Mouse (Mus musculus): Measurements from ENCODE around the gene Rhof.
A peak's percentile ranks its signal among the peaks of the same experiment; 100 is the strongest.

Rhof gene

GRCm38 (mm10) chr5:123110296-123110721, 22.2 kb downstream of the Rhof start:
- no peak for DNase-seq (ENCODE audit: low read depth)

- no peak for DNase-seq (ENCODE audit: low read depth)
These were observed 22.9 kb downstream of the Rhof start for GRCm38 (mm10) chr5:123109452-123110203.

DNA sequence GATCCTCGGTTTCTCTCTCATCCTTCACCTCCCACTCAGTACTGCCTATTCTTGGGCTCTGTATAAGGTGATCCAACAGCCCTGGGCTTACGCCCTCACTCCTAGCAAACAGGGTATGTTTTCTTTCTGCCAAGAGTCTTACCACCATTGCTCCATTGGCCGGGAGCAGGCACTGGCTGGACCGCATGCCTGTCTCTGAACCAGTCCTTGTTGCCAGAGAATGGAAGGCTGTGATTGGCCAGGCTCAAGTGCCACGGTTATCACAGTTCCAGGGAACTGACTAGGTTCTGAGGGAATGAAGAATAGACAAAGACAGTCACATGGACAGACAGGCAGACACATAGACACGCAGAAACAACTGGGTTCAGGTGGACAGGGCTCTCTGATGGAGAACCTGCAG, 27.7 kb downstream of the Rhof start:
- DNase-seq (ENCODE audit: low read depth) = no peak

DNA sequence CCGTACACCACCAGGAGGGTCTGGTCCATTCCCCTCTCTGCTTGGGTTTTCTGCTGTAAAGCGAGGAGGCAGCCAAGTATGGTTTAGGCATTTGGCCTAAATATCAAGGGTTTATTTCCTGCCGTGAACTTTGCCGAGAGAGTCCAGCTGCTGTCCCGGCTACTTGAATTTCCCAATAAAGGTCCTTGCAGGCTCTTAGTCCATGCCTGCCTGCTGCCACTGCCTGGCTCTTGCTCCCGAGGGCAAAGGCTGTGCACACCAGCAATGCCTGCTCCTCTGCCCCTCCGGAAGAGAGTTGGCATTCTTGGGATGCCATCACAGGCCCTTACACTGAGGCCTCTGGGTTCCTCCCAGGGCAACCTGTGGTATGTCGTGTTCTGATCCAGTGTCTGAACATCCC, 28.9 kb downstream of the Rhof start:
- DNase-seq (ENCODE audit: low read depth) = no peak

DNA sequence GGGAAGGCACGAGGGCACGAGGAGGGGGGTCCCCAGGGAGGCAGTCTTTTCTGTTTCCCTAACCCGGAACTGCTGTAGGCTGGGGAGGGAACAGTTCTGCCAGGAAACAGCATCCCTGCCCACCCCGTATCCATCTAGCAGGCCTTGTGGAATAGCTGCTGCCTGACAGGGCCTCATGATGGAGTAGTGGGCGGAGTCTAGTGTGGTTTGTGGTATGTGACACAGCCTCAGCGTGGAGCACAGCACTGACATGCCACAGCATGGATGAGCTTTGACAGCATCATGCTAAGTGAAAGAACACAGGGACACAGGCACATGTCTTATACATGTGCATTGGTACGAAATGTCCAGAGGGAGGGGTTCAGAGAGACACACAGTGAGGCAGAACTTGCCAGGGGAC, 30.1 kb downstream of the Rhof start:
- no peak for DNase-seq (ENCODE audit: low read depth)

GRCm38 (mm10) chr5:123098487-123098886, 34.0 kb downstream of the Rhof start:
- DNase-seq (ENCODE audit: low read depth) = no peak

DNA sequence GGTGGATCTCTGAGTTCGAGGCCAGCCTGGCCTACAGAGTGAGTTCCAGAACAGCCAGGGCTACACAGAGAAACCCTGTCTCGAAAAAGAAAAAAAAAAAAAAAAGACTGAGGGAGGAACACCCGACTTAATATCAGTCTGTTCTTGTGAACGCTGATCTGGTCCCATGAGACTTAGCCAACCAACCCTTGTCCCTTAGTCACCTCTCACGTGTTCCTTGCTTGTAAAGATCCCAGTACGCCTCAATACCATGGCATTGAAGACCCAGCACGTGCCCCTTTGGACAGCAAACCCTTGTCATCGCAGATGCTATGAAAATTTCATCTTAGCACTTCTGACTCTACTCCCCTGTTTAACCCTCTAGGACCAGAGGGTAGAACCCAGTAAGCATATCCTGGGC, 36.2 kb downstream of the Rhof start:
- no peak for DNase-seq (ENCODE audit: low read depth)

DNA sequence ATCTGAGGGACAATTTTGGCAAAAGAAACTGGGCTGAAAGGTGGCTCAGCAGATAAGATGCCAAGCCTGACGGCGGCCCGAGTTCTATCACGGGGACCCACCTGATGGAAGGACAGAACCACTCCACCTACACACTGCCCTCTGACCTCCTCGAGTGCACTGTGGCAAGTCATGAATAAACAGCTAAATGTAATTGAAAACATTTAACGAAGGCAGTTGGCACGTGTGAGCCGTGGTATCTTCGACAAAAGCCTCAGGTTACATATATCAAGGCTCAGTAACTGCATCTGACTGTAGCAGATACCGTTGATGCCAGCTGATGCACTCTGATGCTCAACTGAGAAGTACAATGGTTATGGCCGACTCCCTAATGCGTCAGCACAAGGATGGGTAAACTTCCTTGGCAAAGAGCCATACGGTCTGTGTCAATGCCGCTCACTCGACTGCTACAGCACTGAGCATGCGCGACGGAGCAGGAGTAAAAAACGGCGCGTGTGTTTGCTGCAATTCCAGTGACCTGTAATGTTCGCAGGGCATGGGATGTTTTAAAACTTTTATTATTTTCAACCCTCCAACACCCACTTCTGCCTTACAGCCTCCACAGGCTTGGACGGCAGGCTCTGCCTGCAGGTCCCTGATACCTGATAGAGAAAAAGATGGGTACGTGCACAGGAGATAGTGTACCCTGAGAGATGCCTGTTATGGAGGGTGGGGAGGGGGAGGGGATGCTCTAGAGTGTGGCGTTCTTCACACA, 38.1 kb downstream of the Rhof start:
- no peak for DNase-seq (ENCODE audit: low read depth)

DNA sequence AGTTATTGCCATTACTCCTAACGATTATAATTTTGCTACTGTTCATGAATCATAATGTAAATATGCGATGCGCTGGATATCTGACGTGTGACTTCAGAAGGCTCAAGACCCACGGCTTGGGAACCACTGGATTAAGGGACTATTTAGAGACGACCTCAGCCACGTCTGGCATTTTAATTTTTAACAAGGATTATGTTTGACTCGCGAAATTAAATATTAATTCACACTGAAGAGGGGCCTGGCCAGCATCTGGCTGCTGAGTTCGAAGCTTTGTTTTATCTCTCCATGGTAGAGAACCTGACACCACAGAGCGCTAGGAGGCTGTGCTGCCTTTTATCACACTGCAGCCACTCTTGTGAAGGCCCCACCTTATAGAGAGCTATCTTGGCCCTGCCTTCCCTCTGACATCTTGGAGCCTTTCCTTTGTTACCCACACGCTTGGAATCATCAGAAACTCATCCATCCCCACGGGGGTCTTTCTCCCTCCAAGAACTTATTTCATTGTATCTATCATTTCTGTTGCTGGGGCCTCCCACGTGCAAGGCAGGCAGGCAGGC, 39.3 kb downstream of the Rhof start:
- DNase-seq (ENCODE audit: low read depth) = no peak

GRCm38 (mm10) chr5:123090560-123091306, 41.8 kb downstream of the Rhof start:
- no peak for DNase-seq (ENCODE audit: low read depth)

DNA sequence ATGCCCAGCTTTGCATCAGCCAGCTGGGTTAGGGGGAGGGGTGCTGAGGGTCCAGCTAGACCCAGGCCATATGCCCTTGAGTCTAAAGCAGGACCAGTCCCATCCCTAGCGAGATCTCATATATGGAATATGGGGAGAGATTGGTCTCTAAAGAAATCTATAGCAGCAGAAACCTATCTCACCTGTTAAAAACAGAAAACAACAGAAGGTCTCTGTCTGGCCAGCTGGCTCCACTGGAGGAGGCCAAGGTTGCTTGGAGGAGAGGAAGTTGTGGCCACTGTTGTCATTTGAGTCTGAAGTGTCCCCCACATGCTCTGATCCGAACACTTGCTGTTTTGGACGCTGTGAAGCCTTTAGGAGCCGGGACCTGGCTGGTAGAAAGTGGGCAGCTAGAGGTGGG, 43.7 kb downstream of the Rhof start:
- DNase-seq (ENCODE audit: low read depth) = no peak

GRCm38 (mm10) chr5:123086501-123086900, 46.0 kb downstream of the Rhof start:
- no peak for DNase-seq (ENCODE audit: low read depth)

DNA sequence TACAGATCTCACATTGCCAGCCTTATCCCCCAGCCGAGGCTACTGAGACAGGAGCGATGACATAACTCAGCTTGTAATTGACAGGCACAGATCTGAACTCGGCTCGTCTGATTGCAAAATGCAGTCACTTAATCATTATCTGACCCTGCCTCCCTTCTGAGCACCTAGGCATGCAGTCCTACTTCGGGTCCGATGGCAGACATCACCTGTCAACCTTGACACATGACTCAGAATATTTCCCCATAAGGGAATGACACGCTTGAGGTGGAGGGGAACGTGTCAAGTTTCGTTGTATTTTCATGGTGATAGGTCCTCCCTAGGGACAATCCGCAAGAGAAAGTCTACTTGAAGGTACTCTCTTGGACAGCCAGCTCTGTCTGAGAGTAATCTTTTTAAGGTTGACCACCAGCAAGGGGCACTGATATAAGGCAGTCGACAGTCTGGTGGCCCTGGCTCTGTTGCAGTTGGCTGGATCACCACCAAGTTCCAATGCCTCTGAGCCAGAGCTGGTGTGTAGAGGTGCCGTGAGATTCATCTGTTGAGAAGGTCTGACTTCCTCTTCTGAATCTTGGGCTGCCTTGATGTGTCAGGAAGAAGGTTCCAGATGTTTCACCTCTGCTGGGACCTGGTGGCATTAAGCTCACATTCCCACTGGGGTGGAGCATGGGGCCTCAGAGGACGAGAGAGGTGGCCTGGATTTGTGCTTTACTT, 49.0 kb downstream of the Rhof start:
- DNase-seq (ENCODE audit: low read depth) = no peak

DNA sequence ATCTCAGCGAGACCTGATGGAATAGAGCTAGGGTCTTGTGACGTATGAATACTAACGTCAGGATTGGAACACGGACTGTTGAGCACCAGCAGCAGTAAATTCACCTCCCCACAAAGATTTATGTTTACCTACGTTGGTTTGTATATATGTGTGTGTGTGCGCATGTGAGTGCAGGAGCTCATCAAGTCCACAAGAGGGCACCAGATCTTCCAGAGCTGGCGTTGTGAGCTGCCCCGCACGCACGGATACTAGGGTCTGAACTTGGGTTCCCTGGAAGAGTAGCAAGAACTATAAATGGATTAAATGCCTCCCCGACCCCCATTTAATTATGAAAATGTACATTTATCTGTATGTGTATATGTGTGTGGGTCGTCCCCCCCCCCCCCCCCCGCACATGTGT, 52.0 kb downstream of the Rhof start:
- no peak for DNase-seq (ENCODE audit: low read depth)

DNA sequence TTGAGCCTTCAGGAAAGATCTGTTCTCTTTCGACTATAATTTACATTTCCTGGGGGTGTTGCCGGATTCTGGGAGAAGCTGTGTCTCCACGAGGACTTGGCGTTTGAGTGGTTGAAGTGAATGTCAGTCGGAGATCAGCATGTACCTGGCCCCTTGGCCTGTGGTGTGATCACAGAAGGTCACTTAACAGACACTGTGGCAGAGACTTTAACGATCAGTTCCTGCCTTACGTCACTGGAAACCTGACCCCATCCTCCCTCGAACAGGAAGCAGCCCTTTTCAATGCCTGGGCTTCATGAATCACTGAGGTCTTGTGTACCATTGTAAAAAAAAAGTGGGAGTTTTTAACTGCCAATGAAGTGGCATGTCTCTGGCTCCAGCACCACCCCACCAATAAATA, 52.5 kb downstream of the Rhof start:
- no peak for DNase-seq (ENCODE audit: low read depth)

GRCm38 (mm10) chr5:123079568-123079967, 52.9 kb downstream of the Rhof start:
- no peak for DNase-seq (ENCODE audit: low read depth)

GRCm38 (mm10) chr5:123076419-123077281, 55.8 kb downstream of the Rhof start:
- DNase-seq (ENCODE audit: low read depth) = peak; percentile 73

DNA sequence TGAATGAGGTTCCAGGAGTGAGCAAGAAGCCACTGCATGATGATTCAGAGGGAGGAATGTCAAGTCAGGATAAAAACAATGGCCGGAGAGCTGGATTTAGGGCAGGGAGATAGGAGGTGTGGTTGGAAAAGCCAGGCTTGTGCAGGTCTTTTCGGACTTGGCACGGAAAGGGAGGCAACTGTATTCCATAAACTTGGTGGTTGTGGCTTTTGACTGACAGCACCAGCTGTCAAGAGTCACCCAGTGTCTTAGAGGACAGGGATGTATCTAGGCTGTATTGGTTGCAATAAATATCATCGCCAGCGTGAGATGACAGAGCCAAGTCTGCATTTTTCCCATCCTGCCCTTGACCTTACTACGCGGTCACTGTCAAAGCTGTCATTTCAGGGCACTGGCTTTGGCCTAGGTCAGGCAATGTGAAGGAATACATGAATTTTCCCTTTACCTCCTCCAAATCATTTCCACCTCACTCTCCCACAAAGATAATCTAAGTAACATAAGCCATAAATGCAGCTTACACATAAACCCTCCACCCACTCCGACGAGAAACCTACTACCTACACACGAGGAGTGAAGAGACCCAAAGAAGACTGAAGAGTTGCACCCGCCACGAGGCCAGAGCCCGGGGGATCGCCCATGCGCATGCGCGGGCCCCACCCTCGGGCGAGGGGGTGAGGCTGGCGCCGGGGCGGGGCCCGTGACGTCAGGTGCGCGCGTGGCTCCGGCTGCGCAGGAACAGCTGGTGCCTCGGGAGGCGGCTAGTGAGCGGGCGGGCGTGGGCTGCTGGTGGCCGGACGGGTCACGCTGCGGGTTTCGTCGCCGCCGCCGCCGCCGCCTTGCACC, 56.7 kb downstream of the Rhof start:
- DNase-seq (ENCODE audit: low read depth) = peak; percentile 95

DNA sequence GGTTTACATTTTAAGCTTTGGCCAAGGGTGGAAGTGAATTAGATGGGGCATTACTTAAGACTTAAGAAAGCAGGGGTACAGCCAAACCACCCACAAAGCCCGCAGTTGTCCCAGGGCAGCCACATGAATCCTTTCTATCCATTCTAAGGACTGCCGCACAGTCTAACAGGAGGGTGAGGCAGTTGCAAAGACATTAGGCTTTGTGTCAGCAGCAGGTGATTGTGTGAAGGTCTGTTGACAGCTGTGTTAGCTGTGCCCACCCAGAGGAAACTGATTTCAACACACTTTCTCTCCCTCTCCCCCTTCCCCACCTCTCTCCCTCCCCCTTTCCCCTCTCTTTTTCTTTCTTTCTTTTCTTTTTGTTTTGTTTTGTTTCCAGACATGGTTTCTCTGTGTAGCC, 63.8 kb downstream of the Rhof start:
- no peak for DNase-seq (ENCODE audit: low read depth)

- no peak for DNase-seq (ENCODE audit: low read depth)
These were observed 64.4 kb downstream of the Rhof start, which contains the start of gene Tmem120b for GRCm38 (mm10) chr5:123068115-123068514. Gene Tmem120b, plus strand, starts transcription at chr5:123068415.

Data from naive thymus-derived CD4-positive, alpha-beta T cell, adult 2 months (primary cell).